Mouse (Mus musculus) mouse trophoblast stem cell (cell line): ENCODE results near the gene Rab3a.

ENCODE experiments used
- in situ Hi-C, 2 experiments: fragments of 300-500 bp; cut with MseI, MboI; formaldehyde crosslinking; loops; 2 replicates in 1 of 2; 3 replicates in 1 of 2; pipeline ENCODE4 v1.15.1; 2025

Rab3a gene

GRCm38 (mm10) chr8:70754043-70754870, at the start of gene Rab3a:
Gene Rab3a, plus strand, starts transcription at chr8:70754679.
- in situ Hi-C loops: no loop called here

- in situ Hi-C loops: loop anchor here (5.0 kb wide), 2 partner anchors 36 to 46 kb away; partner anchors contain the start of genes Lsm4 (in 1 of the 2) and Pgpep1 (in 1 of the 2)
These were observed 46.2 kb upstream of the Rab3a start for GRCm38 (mm10) chr8:70708281-70708680.

- in situ Hi-C loops: loop anchor here (5.0 kb wide), 2 partner anchors 37 to 47 kb away; partner anchors contain the start of genes Lsm4 (in 1 of the 2) and Pgpep1 (in 1 of the 2)
These were observed 44.7 kb upstream of the Rab3a start for GRCm38 (mm10) chr8:70709794-70710193.

GRCm38 (mm10) chr8:70710296-70710695, 44.2 kb upstream of the Rab3a start:
- in situ Hi-C loops: no loop called here

GRCm38 (mm10) chr8:70711041-70711440, 43.4 kb upstream of the Rab3a start:
- in situ Hi-C loops: no loop called here

- in situ Hi-C loops: no loop called here
These were observed 40.5 kb upstream of the Rab3a start for GRCm38 (mm10) chr8:70713991-70714390.

GRCm38 (mm10) chr8:70715086-70715485, 39.4 kb upstream of the Rab3a start:
- in situ Hi-C loops: no loop called here

- in situ Hi-C loops: no loop called here
These were observed 37.7 kb upstream of the Rab3a start for GRCm38 (mm10) chr8:70716521-70717400.

GRCm38 (mm10) chr8:70718297-70718696, 36.2 kb upstream of the Rab3a start, which contains the start of gene Gm3336:
Gene Gm3336, plus strand, starts transcription at chr8:70718543.
- in situ Hi-C loops: no loop called here

- in situ Hi-C loops: loop anchor here (5.0 kb wide), 1 partner anchor 37 kb away; no protein-coding TSS in a partner anchor
These were observed 34.6 kb upstream of the Rab3a start for GRCm38 (mm10) chr8:70719796-70720270.

- in situ Hi-C loops: loop anchor here (5.0 kb wide), 1 partner anchor 37 kb away; no protein-coding TSS in a partner anchor
These were observed 33.7 kb upstream of the Rab3a start for GRCm38 (mm10) chr8:70720739-70721138.

- in situ Hi-C loops: loop anchor here (5.0 kb wide), 1 partner anchor 36 kb away; no protein-coding TSS in a partner anchor
These were observed 32.9 kb upstream of the Rab3a start for GRCm38 (mm10) chr8:70721601-70722000.

GRCm38 (mm10) chr8:70723486-70724210, 30.8 kb upstream of the Rab3a start, which contains the start of gene Pde4c:
Gene Pde4c, plus strand, starts transcription at chr8:70723720.
- in situ Hi-C loops: loop anchor here (5.0 kb wide), 1 partner anchor 34 kb away; no protein-coding TSS in a partner anchor

- in situ Hi-C loops: loop anchor here (5.0 kb wide), 1 partner anchor 33 kb away; no protein-coding TSS in a partner anchor
These were observed 30.3 kb upstream of the Rab3a start for GRCm38 (mm10) chr8:70724216-70724615.

GRCm38 (mm10) chr8:70725792-70726447, 28.6 kb upstream of the Rab3a start:
- in situ Hi-C loops: no loop called here

- in situ Hi-C loops: no loop called here
These were observed 27.8 kb upstream of the Rab3a start for GRCm38 (mm10) chr8:70726721-70727120.

GRCm38 (mm10) chr8:70729808-70730475, 24.5 kb upstream of the Rab3a start:
- in situ Hi-C loops: no loop called here

- in situ Hi-C loops: no loop called here
These were observed 23.5 kb upstream of the Rab3a start for GRCm38 (mm10) chr8:70730956-70731355.

- in situ Hi-C loops: no loop called here
These were observed 16.8 kb upstream of the Rab3a start for GRCm38 (mm10) chr8:70737705-70738104.

GRCm38 (mm10) chr8:70738211-70738610, 16.3 kb upstream of the Rab3a start:
- in situ Hi-C loops: no loop called here
